Mouse (Mus musculus): ENCODE results near the gene Cnpy1. TPM values are rescaled to one million over a fixed set of nuclear protein-coding genes. Genes with fewer than 3 reads are reported as not detected.

The Cnpy1 gene
- total RNA-seq, 1 experiment from 2014 or later: not detected

DNA sequence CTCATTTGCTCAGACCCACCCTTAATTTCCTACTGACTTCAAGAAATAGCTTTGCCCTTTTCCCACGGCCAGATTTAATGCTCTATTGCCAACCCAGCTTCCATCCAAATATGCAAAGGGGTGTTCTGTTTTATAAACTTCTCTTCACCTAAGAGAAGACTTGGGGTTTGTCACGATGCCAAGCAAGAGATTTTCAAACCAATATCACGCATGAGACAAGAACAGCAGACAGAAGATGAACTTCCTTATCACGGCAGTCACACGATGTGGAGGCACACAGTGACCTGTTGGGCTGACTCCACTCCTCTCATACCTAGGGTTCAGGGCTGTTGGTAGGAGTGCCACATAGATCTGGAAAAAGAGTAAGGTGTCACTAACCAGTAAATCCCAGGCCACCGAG, 42.5 kb downstream of the Cnpy1 start:
- ATAC-seq (ENCODE audit: extremely low read depth, insufficient number of reproducible peaks, low FRiP score, poor library complexity, severe bottlenecking): no peak

DNA sequence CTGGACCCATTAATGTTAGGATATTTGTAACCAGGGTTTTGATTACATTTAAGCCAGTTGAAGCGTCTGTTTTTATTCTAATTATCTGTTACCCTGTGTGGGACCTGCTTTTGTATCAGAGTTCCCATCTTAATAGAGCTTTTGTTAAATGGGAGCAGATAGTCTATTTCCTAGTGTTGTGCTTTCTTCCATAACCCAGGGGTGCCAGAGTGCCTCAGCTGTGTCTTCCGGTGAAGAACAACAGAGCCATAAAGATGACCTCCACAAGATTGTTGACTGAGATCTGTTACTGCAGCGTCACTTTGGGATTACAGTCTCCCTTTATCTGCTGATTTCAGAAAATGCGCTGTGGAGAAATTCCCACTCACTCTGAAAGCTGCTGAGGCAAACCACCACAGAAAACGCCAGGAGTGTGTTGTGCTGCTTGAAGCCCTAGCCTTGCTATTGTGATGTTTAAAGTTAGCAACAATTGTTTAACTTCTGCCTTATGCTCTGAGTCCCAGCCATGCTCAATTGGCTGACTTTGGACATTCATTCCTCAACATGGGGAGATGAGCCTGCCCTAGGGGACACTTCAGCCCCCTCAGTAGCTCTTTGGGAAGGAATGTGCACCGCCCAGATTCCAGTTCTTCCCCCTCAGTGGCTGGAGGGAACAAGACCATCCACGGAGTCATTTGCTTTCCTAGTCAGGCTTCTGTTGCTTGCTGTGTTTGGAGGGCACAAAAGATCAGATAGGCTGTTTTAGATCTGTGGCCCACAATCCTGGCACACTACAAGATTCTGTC, 46.3 kb downstream of the Cnpy1 start:
- ATAC-seq (ENCODE audit: extremely low read depth, insufficient number of reproducible peaks, low FRiP score, poor library complexity, severe bottlenecking): no peak

- ATAC-seq (ENCODE audit: extremely low read depth, insufficient number of reproducible peaks, low FRiP score, poor library complexity, severe bottlenecking): no peak
Observed at GRCm38 (mm10) chr5:28195473-28195872, 50.1 kb downstream of the Cnpy1 start.

- ATAC-seq (ENCODE audit: extremely low read depth, insufficient number of reproducible peaks, low FRiP score, poor library complexity, severe bottlenecking): no peak
Observed at GRCm38 (mm10) chr5:28192099-28192454, 53.5 kb downstream of the Cnpy1 start.

- no peak for ATAC-seq (ENCODE audit: extremely low read depth, insufficient number of reproducible peaks, low FRiP score, poor library complexity, severe bottlenecking)
Observed at GRCm38 (mm10) chr5:28191201-28192098, 54.2 kb downstream of the Cnpy1 start.

- no peak for ATAC-seq (ENCODE audit: extremely low read depth, insufficient number of reproducible peaks, low FRiP score, poor library complexity, severe bottlenecking)
Observed at GRCm38 (mm10) chr5:28179237-28179790, 66.3 kb downstream of the Cnpy1 start.

GRCm38 (mm10) chr5:28178322-28178721, 67.3 kb downstream of the Cnpy1 start:
- ATAC-seq (ENCODE audit: extremely low read depth, insufficient number of reproducible peaks, low FRiP score, poor library complexity, severe bottlenecking): no peak

- no peak for ATAC-seq (ENCODE audit: extremely low read depth, insufficient number of reproducible peaks, low FRiP score, poor library complexity, severe bottlenecking)
Observed at GRCm38 (mm10) chr5:28176585-28176984, 69.0 kb downstream of the Cnpy1 start.

- no peak for ATAC-seq (ENCODE audit: extremely low read depth, insufficient number of reproducible peaks, low FRiP score, poor library complexity, severe bottlenecking)
Observed at GRCm38 (mm10) chr5:28176023-28176422, 69.6 kb downstream of the Cnpy1 start.

- ATAC-seq (ENCODE audit: extremely low read depth, insufficient number of reproducible peaks, low FRiP score, poor library complexity, severe bottlenecking): no peak
Observed at GRCm38 (mm10) chr5:28175570-28175919, 70.1 kb downstream of the Cnpy1 start.

DNA sequence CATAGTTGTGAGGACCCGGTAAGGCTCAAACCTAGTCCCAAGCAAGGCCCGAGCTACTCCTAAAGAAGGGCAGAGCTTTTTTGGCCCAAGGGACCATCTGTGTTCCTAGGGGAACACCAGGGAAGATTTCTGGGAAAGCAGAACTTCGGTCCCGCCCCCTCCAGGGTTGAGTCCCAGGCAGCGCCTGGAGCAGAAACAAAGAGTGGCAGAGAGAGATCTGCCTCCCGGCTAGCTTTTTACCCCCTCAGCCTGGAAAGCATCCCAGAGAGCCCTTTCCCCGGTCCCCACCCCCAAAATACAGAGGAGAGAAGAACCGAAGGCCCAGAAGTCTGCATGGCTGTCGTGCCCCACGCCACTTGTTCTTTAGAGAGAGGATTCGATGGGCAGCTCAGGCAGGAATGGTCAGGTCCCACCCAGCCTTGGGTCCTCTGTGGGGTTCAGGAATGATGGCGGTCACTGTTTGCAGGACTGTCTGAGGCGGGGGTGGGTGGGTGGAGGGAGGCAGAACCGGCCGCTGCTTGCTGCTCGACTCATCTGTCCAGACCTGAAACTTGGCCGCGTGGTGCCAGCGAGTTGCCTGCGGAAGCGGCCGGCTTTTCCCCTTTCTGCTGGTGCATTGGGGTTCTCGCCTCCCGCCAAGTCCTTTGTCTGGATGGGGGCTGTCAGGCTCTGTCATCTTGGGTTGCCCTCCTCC, 70.6 kb downstream of the Cnpy1 start:
- ATAC-seq (ENCODE audit: extremely low read depth, insufficient number of reproducible peaks, low FRiP score, poor library complexity, severe bottlenecking): no peak

- no peak for ATAC-seq (ENCODE audit: extremely low read depth, insufficient number of reproducible peaks, low FRiP score, poor library complexity, severe bottlenecking)
Observed at GRCm38 (mm10) chr5:28174086-28174485, 71.5 kb downstream of the Cnpy1 start.

GRCm38 (mm10) chr5:28173674-28174073, 71.9 kb downstream of the Cnpy1 start:
- no peak for ATAC-seq (ENCODE audit: extremely low read depth, insufficient number of reproducible peaks, low FRiP score, poor library complexity, severe bottlenecking)

DNA sequence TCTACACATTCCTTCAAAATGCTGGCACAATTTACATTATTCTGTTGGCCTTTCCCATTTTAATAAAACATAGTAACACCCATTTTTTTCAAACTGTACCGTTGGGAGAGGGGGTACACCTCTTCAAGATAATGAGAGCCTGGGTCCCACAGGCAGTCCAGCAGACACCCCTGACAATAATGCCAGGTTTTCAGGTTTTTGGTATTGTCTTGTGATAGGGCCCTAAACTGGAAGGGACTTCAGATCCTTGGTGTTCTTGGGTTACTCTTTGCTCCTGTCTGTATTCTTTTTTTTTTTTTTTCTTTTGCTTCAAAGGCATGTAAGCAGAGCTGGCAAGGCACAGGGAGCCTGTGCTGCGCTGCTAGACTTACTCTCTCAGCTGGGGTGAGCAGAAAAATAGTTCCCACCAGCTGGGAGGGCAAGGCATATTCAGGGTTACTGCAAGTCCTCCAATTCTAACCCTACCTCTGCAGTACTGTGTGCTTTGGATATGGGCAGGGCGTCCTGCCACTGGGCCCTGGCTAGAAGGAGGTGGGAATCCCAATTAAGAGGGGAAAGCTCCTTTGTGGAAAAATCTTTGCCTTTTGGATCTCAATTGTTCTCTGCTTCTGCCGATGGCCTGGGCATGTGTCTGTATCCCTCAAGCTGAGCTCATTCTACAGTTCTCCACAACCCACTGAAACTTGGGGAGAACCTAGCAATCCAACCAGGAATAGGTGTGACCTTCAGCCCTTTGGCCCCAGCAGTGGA, 72.5 kb downstream of the Cnpy1 start:
- ATAC-seq (ENCODE audit: extremely low read depth, insufficient number of reproducible peaks, low FRiP score, poor library complexity, severe bottlenecking): no peak

DNA sequence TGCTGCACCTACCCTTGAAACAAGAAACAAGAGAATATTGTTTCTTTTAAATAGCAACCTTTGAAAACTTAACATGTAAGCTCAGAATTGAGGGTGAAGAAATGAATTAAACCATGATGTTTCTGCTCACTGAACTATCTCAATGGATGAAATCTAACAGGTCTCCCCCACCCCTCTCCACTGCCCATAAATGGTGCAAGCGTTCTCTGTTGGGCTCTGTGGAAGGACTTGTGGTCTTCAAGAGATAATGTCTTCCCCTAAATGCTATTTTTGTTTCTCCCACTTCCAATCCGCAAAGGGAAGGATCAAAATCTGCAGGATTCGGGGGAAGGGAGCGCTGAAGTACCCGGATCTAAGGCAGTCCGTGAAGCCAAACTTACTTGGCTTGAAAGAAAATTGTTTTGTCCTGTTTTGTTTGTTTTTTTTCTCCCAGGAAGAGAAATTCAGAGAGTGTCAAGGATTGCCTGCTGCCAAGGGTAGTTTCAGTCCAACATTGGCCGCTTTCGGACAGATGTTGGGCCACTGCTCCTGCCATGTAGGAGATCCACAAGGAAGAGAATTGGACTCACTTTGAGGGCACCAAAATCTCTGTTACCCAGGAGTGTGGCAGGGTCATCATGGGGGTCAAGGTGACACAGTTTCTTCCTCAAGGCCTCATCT, 73.2 kb downstream of the Cnpy1 start:
- no peak for ATAC-seq (ENCODE audit: extremely low read depth, insufficient number of reproducible peaks, low FRiP score, poor library complexity, severe bottlenecking)

DNA sequence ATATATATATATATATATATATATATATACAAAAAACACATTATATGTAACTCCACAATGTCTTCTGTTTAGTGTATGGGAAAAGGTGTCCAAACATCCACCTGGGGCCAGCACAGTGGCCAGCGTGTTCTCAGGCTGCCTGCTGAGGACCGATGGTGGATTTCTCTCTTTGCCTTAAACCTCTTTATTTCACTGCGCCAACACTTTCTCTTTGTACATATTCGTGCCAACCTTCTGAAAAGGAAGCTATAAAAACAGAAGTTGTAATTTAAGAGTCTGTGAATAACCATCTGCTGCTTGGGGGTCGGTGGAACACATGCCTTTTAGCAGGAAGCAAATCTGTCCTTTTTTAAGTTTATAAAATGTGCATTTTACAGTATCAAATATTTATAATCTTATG, 73.9 kb downstream of the Cnpy1 start:
- no peak for ATAC-seq (ENCODE audit: extremely low read depth, insufficient number of reproducible peaks, low FRiP score, poor library complexity, severe bottlenecking)

DNA sequence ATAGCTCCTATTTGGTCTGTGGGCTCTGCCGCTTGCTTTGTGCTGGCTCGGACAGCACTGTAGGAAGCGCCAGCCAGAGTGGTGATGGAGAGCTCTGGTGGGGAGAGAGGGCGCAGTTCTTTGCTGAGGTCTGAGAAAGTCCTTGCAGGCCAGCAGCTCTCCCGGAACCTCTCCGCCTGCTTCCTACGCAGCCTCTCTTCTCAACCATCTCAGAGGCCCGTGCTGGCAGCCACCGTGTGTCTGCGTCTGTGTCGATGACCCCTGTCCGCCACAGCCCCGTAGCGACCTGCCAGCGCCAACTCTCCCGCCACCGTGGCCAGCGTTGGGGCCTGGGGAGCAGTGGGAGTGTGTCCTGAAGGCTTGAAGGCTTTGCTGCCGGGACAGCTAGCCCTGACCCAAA, 74.7 kb downstream of the Cnpy1 start:
- ATAC-seq (ENCODE audit: extremely low read depth, insufficient number of reproducible peaks, low FRiP score, poor library complexity, severe bottlenecking): no peak

GRCm38 (mm10) chr5:28170081-28170480, 75.5 kb downstream of the Cnpy1 start:
- no peak for ATAC-seq (ENCODE audit: extremely low read depth, insufficient number of reproducible peaks, low FRiP score, poor library complexity, severe bottlenecking)
